Mouse (Mus musculus) lung, postnatal 0 days (tissue): ENCODE measurements around the gene Rab27a. TPM values are rescaled to one million over a fixed set of nuclear protein-coding genes. Genes with fewer than 3 reads are reported as not detected.
A peak's percentile ranks its signal among the peaks of the same experiment; 100 is the strongest.

Source experiments
- ATAC-seq: fragments of 200-750 bp; cut with Nextera tagmentation; 2 replicates; pipeline ENCODE4 v1.8.0; 2017; ENCODE audit warnings: moderate library complexity
- DNase-seq: peaks from one replicate; pipeline ENCODE4 v3.0.0-alpha.2; 2016; ENCODE audit warnings: low spot score
- H3K27ac ChIP-seq: fragments of 300-500 bp; sonication (generic); 2 replicates; pipeline ENCODE4 v1.5.1; 2014; ENCODE audit warnings: antibody characterized with exemption, mild to moderate bottlenecking, low read length, mixed read lengths
- H3K27me3 ChIP-seq: fragments of 300-500 bp; sonication (generic); replicated peaks from 2 replicates; pipeline ENCODE4 v1.6.1; 2014; ENCODE audit warnings: low read length, mixed read lengths; ENCODE audit not compliant: insufficient read depth
- H3K36me3 ChIP-seq: fragments of 300-500 bp; sonication (generic); 2 replicates; pipeline ENCODE4 v1.6.1; 2014; ENCODE audit warnings: low read length, mixed read lengths; ENCODE audit not compliant: insufficient read depth
- H3K4me1 ChIP-seq: fragments of 300-500 bp; sonication (generic); 2 replicates; pipeline ENCODE4 v1.6.1; 2014; ENCODE audit warnings: antibody characterized with exemption, low read depth, low read length, mixed read lengths; ENCODE audit not compliant: insufficient read depth
- H3K4me2 ChIP-seq: fragments of 300-500 bp; sonication (generic); replicated peaks from 2 replicates; pipeline ENCODE4 v1.6.1; 2014; ENCODE audit warnings: low read depth, mild to moderate bottlenecking, low read length, moderate library complexity, mixed read lengths
- H3K4me3 ChIP-seq: fragments of 300-500 bp; sonication (generic); 2 replicates; pipeline ENCODE4 v1.5.1; 2014; ENCODE audit warnings: low read depth, low read length
- H3K9ac ChIP-seq: fragments of 300-500 bp; sonication (generic); replicated peaks from 2 replicates; pipeline ENCODE4 v1.6.1; 2014; ENCODE audit warnings: low read depth, mild to moderate bottlenecking
- H3K9me3 ChIP-seq: fragments of 300-500 bp; sonication (generic); 2 replicates; pipeline ENCODE4 v1.6.1; 2016; ENCODE audit warnings: low read length, mixed read lengths
- CTCF ChIP-seq: IDR thresholded peaks from 2 replicates; pipeline ENCODE4 v1.5.1; 2016; ENCODE audit warnings: antibody characterized with exemption, mild to moderate bottlenecking
- EP300 ChIP-seq: IDR thresholded peaks from 2 replicates; pipeline ENCODE4 v1.6.1; 2016; ENCODE audit warnings: antibody characterized with exemption, mild to moderate bottlenecking, control low read depth
- WGBS: fragments of 180-500 bp; shearing (Covaris S2); extraction: QIAGEN DNeasy Blood & Tissue Kit; methylation state at CpG from one replicate; pipeline ENCODE4 v1.1.7; 2014; 5-methylcytosine and 5-hydroxymethylcytosine counted together
- polyA plus RNA-seq: library from polyadenylated mRNA; unstranded; fragments of >200 nt; fragmentation: Nextera tagmentation; extraction: Ambion mirVana; gene quantifications from 2 replicates; pipeline ENCODE4 v1.2.1, GENCODE M21; 2015

Rab27a gene
- polyA plus RNA-seq, 1 experiment from 2014 or later: 48.7 TPM

GRCm38 (mm10) chr9:73004076-73004475 is 40.6 kb upstream of the Rab27a start:
- H3K36me3 ChIP-seq: peaks cover 15% of the 10 kb centered on the region; the same call in 1 of the 2 replicates
- H3K27ac ChIP-seq: no peak overlapping the region
- H3K4me3 ChIP-seq: no peak overlapping the region
- 68% methylated on average over 8 of the region's 8 CpGs for WGBS
- ATAC-seq (peak; percentile 81), DNase-seq (peak; percentile 55)
- H3K4me1 ChIP-seq: no peaks in the 10 kb centered on the region
- no peak overlapping the region for H3K9ac ChIP-seq
- H3K9me3 ChIP-seq: no peaks in the 10 kb centered on the region
- H3K4me2 ChIP-seq: no peak overlapping the region
- no peaks in the 10 kb centered on the region for H3K27me3 ChIP-seq
- no peak for TF ChIP-seq CTCF
- TF ChIP-seq EP300: no peak

- Histone ChIP-seq H3K4me2 (no peak overlapping the region), H3K27me3 (no peaks in the 10 kb centered on the region), H3K9ac (no peak overlapping the region), H3K9me3 (no peaks in the 10 kb centered on the region), H3K27ac (no peak overlapping the region), H3K4me1 (no peaks in the 10 kb centered on the region), H3K4me3 (no peak overlapping the region), H3K36me3 (peaks cover 17% of the 10 kb centered on the region; the same call in 1 of the 2 replicates)
- ATAC-seq (no peak), DNase-seq (no peak)
- WGBS: 65% methylated on average over 6 of the region's 6 CpGs
- no peak for TF ChIP-seq EP300
- TF ChIP-seq CTCF: no peak
These were observed 39.5 kb upstream of the Rab27a start for GRCm38 (mm10) chr9:73005106-73005505.

- WGBS: 98% methylated on average over 3 of the region's 3 CpGs
- peaks cover 13% of the 10 kb centered on the region; the same call in 1 of the 2 replicates for H3K36me3 ChIP-seq
- TF ChIP-seq EP300: no peak
- peak; percentile 42 for TF ChIP-seq CTCF
- H3K27me3 ChIP-seq: no peaks in the 10 kb centered on the region
- H3K9ac ChIP-seq: no peak overlapping the region
- H3K9me3 ChIP-seq: no peaks in the 10 kb centered on the region
- no peak overlapping the region for H3K4me2 ChIP-seq
- no peaks in the 10 kb centered on the region for H3K4me1 ChIP-seq
- ATAC-seq: no peak
- no peak for DNase-seq
- no peak overlapping the region for H3K27ac ChIP-seq
- no peak overlapping the region for H3K4me3 ChIP-seq
These were observed 38.5 kb upstream of the Rab27a start for GRCm38 (mm10) chr9:73006175-73006574.

GRCm38 (mm10) chr9:73008384-73008783 is 36.3 kb upstream of the Rab27a start:
- WGBS: 51% methylated on average over 3 of the region's 3 CpGs
- H3K9me3 ChIP-seq: no peaks in the 10 kb centered on the region
- H3K4me2 ChIP-seq: no peak overlapping the region
- no peaks in the 10 kb centered on the region for H3K4me1 ChIP-seq
- H3K27ac ChIP-seq: no peak overlapping the region
- no peak overlapping the region for H3K4me3 ChIP-seq
- no peak overlapping the region for H3K9ac ChIP-seq
- no peaks in the 10 kb centered on the region for H3K27me3 ChIP-seq
- ATAC-seq (no peak), DNase-seq (no peak)
- H3K36me3 ChIP-seq: peaks cover 33% of the 10 kb centered on the region; the same call in 1 of the 2 replicates
- no peak for TF ChIP-seq CTCF
- no peak for TF ChIP-seq EP300

GRCm38 (mm10) chr9:73012629-73013028 is 32.0 kb upstream of the Rab27a start:
- WGBS: 91% methylated on average over 4 of the region's 4 CpGs
- ATAC-seq: no peak
- Histone ChIP-seq H3K27me3 (no peaks in the 10 kb centered on the region), H3K9ac (no peak overlapping the region), H3K4me1 (no peaks in the 10 kb centered on the region), H3K27ac (no peak overlapping the region), H3K9me3 (no peaks in the 10 kb centered on the region), H3K4me3 (no peak overlapping the region), H3K4me2 (no peak overlapping the region), H3K36me3 (peaks cover 44% of the 10 kb centered on the region)
- DNase-seq: no peak
- peak; percentile 25; the same call in 1 of the 2 replicates for TF ChIP-seq CTCF
- no peak for TF ChIP-seq EP300

- no peaks in the 10 kb centered on the region for H3K4me1 ChIP-seq
- H3K27ac ChIP-seq: no peak overlapping the region
- TF ChIP-seq EP300 (no peak), CTCF (no peak)
- no peak overlapping the region for H3K9ac ChIP-seq
- H3K9me3 ChIP-seq: no peaks in the 10 kb centered on the region
- ATAC-seq (no peak), DNase-seq (no peak)
- no peaks in the 10 kb centered on the region for H3K27me3 ChIP-seq
- WGBS: 84% methylated on average over 13 of the region's 13 CpGs
- peaks cover 48% of the 10 kb centered on the region for H3K36me3 ChIP-seq
- no peak overlapping the region for H3K4me2 ChIP-seq
- no peak overlapping the region for H3K4me3 ChIP-seq
These were observed 29.9 kb upstream of the Rab27a start for GRCm38 (mm10) chr9:73014724-73015123.

- no peak overlapping the region for H3K4me3 ChIP-seq
- H3K27me3 ChIP-seq: no peaks in the 10 kb centered on the region
- no peaks in the 10 kb centered on the region for H3K4me1 ChIP-seq
- H3K36me3 ChIP-seq: peaks cover 18% of the 10 kb centered on the region; the same call in 1 of the 2 replicates
- peak; percentile 7 for DNase-seq
- H3K9ac ChIP-seq: no peak overlapping the region
- 83% methylated on average over 10 of the region's 10 CpGs for WGBS
- ATAC-seq: peak; percentile 60
- no peak overlapping the region for H3K27ac ChIP-seq
- TF ChIP-seq CTCF (no peak), EP300 (no peak)
- H3K9me3 ChIP-seq: no peaks in the 10 kb centered on the region
- no peak overlapping the region for H3K4me2 ChIP-seq
These were observed 24.8 kb upstream of the Rab27a start for GRCm38 (mm10) chr9:73019841-73020240.
